Mouse (Mus musculus): ENCODE measurements at regions not wholly inside any gene's neighbourhood (a gene's known extent, or its start where the extent isn't known, plus 50 kb on each side); places are given as distances from the start of the nearest gene placed in this dataset.
A peak's percentile ranks its signal among the peaks of the same experiment; 100 is the strongest.

DNA sequence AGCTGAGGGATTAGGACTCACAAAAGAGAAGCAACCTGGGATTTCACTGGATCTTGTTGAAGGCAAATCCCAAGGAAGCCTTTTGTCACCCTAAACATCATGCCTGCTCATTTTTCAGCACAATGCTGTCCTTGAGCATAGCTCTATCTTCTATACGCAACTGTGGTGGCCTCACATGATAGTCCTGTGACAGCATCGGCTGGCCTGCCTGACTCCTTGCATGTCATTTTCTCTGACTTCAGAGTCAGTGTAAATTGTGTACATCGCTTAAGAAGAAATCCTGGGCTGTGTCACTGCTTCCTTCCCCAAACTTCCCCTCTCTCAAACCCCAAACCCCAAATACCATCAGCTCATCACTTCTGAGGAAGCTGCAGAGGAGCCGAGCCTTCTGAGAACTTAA lies 60.5 kb upstream of the Raph1 start:
- no peak for DNase-seq

DNA sequence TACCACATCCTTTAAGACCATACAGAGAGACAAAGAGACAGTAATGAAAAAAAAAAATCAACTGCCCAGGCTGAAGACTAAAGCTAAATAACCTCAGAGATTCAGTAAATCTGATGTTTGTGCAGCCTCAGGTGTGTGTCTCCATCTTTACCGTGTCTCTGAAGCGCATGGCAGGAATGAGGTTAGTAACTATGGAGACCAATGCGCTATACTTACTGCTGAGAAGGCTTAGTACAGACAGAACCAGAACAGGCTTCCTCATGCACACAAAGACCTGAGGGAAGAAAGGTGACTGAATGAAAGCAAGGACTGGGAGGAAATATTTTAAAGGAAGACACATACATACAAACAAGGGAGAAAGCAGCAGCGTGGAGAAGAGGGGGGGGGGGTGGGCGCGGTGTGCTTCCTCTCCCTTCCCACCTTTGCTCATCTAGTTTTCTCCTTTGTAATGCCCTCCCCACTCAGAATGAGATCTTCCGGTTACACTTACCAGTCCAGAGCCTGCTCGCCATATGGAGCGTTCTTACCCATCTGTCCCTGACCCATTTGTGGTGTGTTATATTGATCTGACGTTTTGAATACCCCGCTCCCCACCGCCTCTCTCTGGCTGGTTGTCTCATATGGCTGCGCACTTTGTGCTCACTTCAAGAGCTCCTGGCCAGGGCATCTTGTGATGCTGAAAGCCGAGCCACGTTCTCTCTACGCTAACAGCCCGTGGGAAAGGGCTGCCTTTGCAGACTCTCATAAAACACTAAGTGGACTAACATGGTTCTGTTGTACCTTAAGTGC lies 59.0 kb upstream of the Raph1 start:
- DNase-seq, result no peak

DNA sequence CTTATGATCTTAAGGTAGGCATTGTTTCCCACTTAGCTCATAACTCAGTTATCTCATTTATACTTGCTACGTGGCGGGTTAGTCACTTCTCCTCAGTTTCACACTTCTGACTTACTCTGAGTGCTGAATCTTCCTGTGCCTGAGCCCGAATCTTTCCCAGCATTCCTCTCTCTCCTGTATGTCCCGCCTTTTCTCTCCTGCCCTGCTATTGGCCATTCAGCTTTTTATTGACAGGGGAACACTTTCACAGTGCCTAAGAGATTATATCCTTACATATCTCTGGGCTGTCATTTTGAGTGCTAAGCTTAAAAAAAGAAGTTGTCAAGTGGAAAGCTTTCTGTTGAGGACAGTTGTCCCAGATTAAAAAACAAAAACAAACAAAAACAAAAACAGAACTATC lies 57.3 kb upstream of the Raph1 start:
- no peak for DNase-seq

DNA sequence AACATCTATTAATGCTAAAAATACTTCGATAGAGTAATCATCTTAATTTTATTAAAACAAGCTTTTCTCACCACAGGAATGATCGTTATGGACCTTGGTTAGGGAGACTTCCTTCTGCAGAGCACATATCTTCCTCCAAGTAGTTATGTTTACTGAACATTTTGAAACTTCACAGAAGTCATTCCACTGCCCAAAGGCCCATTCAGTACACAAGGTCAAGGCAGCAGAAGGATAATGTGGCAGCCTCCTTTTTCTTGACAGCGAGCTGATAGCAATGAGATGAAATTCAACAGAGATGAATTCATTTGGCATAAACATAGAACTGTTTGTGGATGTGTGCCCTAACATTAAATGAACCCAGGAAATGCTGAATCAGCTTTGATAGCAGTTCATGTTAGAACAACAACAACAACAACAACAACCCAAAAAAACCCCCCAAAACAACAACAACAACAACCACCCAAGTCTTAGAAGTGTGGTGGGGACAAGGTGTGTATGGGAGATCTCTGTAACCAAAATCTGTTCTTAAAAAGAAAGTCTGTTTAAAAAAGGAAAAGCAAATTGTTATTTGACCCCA lies 56.6 kb upstream of the Raph1 start:
- peak in 1 of 2 experiments; percentile 52 for DNase-seq

DNA sequence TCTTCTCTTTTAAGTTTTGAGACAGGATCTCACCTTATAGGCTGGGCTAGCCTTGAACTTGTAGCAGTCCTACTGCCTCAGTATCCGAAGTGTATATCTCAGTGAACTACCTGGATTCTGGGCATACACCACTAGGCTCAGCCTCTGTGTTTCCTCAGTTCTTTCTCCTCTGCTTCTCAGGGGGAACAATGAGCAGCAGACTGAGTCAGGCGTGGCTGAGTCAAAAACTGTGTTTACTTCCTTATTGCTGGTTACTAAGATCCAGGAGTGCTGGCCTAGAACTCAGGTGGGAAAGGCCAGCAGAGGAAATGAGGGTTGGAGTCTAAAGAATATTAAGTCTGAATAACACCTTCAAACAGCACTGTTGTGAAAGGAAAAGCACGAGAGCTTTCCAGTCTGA lies 54.9 kb upstream of the Raph1 start:
- no peak for DNase-seq

DNA sequence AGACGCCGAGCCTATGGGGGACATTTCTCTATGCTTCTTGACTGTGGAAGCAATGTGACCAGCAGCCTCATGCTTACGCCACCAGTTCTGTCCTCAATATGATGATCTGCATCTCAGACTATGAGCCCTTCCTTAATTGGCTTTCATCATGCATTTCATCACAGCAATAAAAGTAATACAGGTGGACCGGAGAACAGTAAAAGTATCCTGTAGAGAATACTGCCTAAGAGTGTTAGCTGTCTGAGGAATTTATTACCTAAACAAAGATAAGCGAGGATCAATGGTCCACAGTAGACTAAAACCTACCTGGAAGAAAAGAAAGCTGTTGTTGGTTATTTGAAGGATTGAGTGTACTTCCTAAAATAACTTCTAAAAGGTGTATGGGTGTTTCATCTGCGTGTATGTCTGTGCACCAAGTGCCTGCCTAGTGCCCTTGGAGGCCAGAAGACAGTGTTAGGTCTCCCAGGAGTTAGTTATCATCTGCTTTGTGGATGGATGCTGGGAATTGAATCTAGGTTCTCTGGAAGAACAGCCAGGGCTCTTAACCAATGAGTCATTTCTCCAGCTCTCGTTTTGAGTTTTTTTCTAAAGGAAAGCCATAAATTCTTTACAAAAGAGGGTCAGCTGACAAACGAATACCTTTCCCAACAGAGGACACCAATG lies 54.3 kb upstream of the Raph1 start:
- no peak for DNase-seq

DNA sequence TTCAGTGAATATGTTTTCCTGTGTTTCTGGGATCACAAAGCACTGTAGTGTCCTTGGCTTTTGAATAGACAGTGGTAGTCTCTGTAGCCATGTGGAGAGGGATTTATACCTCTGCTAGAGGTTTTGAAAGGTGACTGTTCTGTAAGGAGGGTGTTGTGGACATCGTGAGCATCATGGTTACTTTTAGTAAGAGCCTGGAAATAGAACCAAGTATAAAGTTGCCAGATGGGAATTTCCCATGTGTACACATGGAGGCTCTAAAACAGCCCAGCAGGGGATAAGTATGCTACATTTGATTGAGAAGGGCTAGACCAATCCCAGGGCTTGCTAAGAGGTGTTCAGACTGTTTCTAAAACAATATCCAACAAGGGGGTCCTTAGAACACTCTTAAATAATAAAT lies 51.5 kb upstream of the Raph1 start:
- no peak for DNase-seq

DNA sequence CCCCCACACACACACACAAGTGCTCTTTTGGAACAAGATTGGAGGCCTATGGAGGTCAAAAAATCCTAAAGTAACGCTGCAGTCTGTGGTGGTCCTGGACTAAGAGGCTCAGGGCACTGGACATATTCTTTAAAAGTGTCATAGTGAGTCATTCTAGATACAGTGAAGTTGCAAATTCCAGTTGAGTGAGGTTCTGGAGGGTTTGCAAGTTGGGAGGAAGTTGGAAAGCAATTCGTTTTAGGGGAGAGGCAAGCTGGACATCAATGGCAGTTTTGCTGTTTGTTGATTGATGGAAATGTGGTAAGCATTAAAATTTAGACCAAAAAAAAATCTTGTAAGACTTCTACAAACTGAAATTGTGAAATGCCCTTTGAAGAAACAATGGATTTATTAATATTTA lies 50.0 kb upstream of the Raph1 start:
- DNase-seq, result no peak

Data from kidney, postnatal 36 days (tissue).